Mouse (Mus musculus): ENCODE data around the gene Zfp280b. TPM values are rescaled to one million over a fixed set of nuclear protein-coding genes. Genes with fewer than 3 reads are reported as not detected.

The Zfp280b gene
- polyA plus RNA-seq, 1 experiment from 2014 or later: 22.0 TPM

GRCm38 (mm10) chr10:76035277-76035676, 2.8 kb downstream of the Zfp280b start:
- Histone ChIP-seq H3K9me3 (replicated peaks; ENCODE audit: control insufficient read depth, low read length) (no peaks in the 10 kb centered on the region), H3K4me1 (ENCODE audit: control insufficient read depth, insufficient read depth, low read length) (0 out of 2 replicates have a peak, but pooled peaks cover 4% of the 10 kb centered on the region), H3K27me3 (ENCODE audit: control insufficient read depth, insufficient read depth, low read length) (no peaks in the 10 kb centered on the region), H3K27ac (ENCODE audit: low read depth, low read length) (no peak overlapping the region), H3K4me2 (no peak overlapping the region), H3K4me3 (ENCODE audit: low read depth, low read length) (no peak overlapping the region), H3K36me3 (ENCODE audit: control insufficient read depth, insufficient read depth, low read length) (peaks cover 30% of the 10 kb centered on the region), H3K9ac (ENCODE audit: low read depth, low read length) (no peak overlapping the region)
- no peak for ATAC-seq (replicated peaks; ENCODE audit: insufficient number of reproducible peaks, low FRiP score, low TSS enrichment)

GRCm38 (mm10) chr10:76036962-76037361, 4.5 kb downstream of the Zfp280b start:
- no peaks in the 10 kb centered on the region for H3K9me3 ChIP-seq (replicated peaks; ENCODE audit: control insufficient read depth, low read length)
- H3K4me2 ChIP-seq: no peak overlapping the region
- no peak for ATAC-seq (replicated peaks; ENCODE audit: insufficient number of reproducible peaks, low FRiP score, low TSS enrichment)
- no peak overlapping the region for H3K9ac ChIP-seq (ENCODE audit: low read depth, low read length)
- no peak overlapping the region for H3K27ac ChIP-seq (ENCODE audit: low read depth, low read length)
- 89% methylated on average over 5 of the region's 5 CpGs for WGBS (ENCODE audit: insufficient replicate concordance)
- H3K27me3 ChIP-seq (ENCODE audit: control insufficient read depth, insufficient read depth, low read length): no peaks in the 10 kb centered on the region
- H3K4me3 ChIP-seq (ENCODE audit: low read depth, low read length): no peak overlapping the region
- H3K36me3 ChIP-seq (ENCODE audit: control insufficient read depth, insufficient read depth, low read length): peaks cover 32% of the 10 kb centered on the region
- H3K4me1 ChIP-seq (ENCODE audit: control insufficient read depth, insufficient read depth, low read length): 0 out of 2 replicates have a peak, but pooled peaks cover 4% of the 10 kb centered on the region

- Histone ChIP-seq H3K27me3 (ENCODE audit: control insufficient read depth, insufficient read depth, low read length) (no peaks in the 10 kb centered on the region), H3K4me3 (ENCODE audit: low read depth, low read length) (no peak overlapping the region), H3K27ac (ENCODE audit: low read depth, low read length) (no peak overlapping the region), H3K9me3 (replicated peaks; ENCODE audit: control insufficient read depth, low read length) (no peaks in the 10 kb centered on the region), H3K4me2 (no peak overlapping the region), H3K9ac (ENCODE audit: low read depth, low read length) (no peak overlapping the region), H3K4me1 (ENCODE audit: control insufficient read depth, insufficient read depth, low read length) (peaks cover 10% of the 10 kb centered on the region), H3K36me3 (ENCODE audit: control insufficient read depth, insufficient read depth, low read length) (peaks cover 4% of the 10 kb centered on the region)
- ATAC-seq (replicated peaks; ENCODE audit: insufficient number of reproducible peaks, low FRiP score, low TSS enrichment): no peak
- WGBS (ENCODE audit: insufficient replicate concordance): 48% methylated on average over 5 of the region's 5 CpGs
Observed at GRCm38 (mm10) chr10:76045343-76045742, 12.9 kb downstream of the Zfp280b start.

- no peak overlapping the region for H3K4me2 ChIP-seq
- no peak overlapping the region for H3K9ac ChIP-seq (ENCODE audit: low read depth, low read length)
- 5% methylated on average over 1 of the region's 1 CpGs for WGBS (ENCODE audit: insufficient replicate concordance)
- H3K4me3 ChIP-seq (ENCODE audit: low read depth, low read length): no peak overlapping the region
- H3K36me3 ChIP-seq (ENCODE audit: control insufficient read depth, insufficient read depth, low read length): peaks cover 2% of the 10 kb centered on the region; the same call in 1 of the 2 replicates
- no peak for ATAC-seq (replicated peaks; ENCODE audit: insufficient number of reproducible peaks, low FRiP score, low TSS enrichment)
- no peaks in the 10 kb centered on the region for H3K27me3 ChIP-seq (ENCODE audit: control insufficient read depth, insufficient read depth, low read length)
- H3K9me3 ChIP-seq (replicated peaks; ENCODE audit: control insufficient read depth, low read length): no peaks in the 10 kb centered on the region
- peaks cover 10% of the 10 kb centered on the region for H3K4me1 ChIP-seq (ENCODE audit: control insufficient read depth, insufficient read depth, low read length)
- H3K27ac ChIP-seq (ENCODE audit: low read depth, low read length): no peak overlapping the region
Observed at GRCm38 (mm10) chr10:76046754-76047153, 14.3 kb downstream of the Zfp280b start.

- Histone ChIP-seq H3K4me1 (ENCODE audit: control insufficient read depth, insufficient read depth, low read length) (peaks cover 10% of the 10 kb centered on the region), H3K27ac (ENCODE audit: low read depth, low read length) (no peak overlapping the region), H3K9ac (ENCODE audit: low read depth, low read length) (no peak overlapping the region), H3K4me3 (ENCODE audit: low read depth, low read length) (no peak overlapping the region), H3K4me2 (no peak overlapping the region), H3K9me3 (replicated peaks; ENCODE audit: control insufficient read depth, low read length) (no peaks in the 10 kb centered on the region), H3K27me3 (ENCODE audit: control insufficient read depth, insufficient read depth, low read length) (no peaks in the 10 kb centered on the region), H3K36me3 (ENCODE audit: control insufficient read depth, insufficient read depth, low read length) (peaks cover 2% of the 10 kb centered on the region; the same call in 1 of the 2 replicates)
- ATAC-seq (replicated peaks; ENCODE audit: insufficient number of reproducible peaks, low FRiP score, low TSS enrichment): no peak
- 29% methylated on average over 5 of the region's 5 CpGs for WGBS (ENCODE audit: insufficient replicate concordance)
Observed at GRCm38 (mm10) chr10:76047182-76047869, 14.9 kb downstream of the Zfp280b start.

GRCm38 (mm10) chr10:76048967-76049366, 16.5 kb downstream of the Zfp280b start:
- Histone ChIP-seq H3K36me3 (ENCODE audit: control insufficient read depth, insufficient read depth, low read length) (no peaks in the 10 kb centered on the region; the same call in 1 of the 2 replicates), H3K4me1 (ENCODE audit: control insufficient read depth, insufficient read depth, low read length) (peaks cover 10% of the 10 kb centered on the region), H3K4me3 (ENCODE audit: low read depth, low read length) (no peak overlapping the region), H3K9ac (ENCODE audit: low read depth, low read length) (no peak overlapping the region), H3K4me2 (no peak overlapping the region), H3K27ac (ENCODE audit: low read depth, low read length) (no peak overlapping the region), H3K9me3 (replicated peaks; ENCODE audit: control insufficient read depth, low read length) (no peaks in the 10 kb centered on the region), H3K27me3 (ENCODE audit: control insufficient read depth, insufficient read depth, low read length) (no peaks in the 10 kb centered on the region)
- ATAC-seq (replicated peaks; ENCODE audit: insufficient number of reproducible peaks, low FRiP score, low TSS enrichment): no peak
- WGBS (ENCODE audit: insufficient replicate concordance): 41% methylated on average over 6 of the region's 6 CpGs

GRCm38 (mm10) chr10:76051860-76052259, 19.4 kb downstream of the Zfp280b start:
- WGBS (ENCODE audit: insufficient replicate concordance): 76% methylated on average over 11 of the region's 11 CpGs
- ATAC-seq (replicated peaks; ENCODE audit: insufficient number of reproducible peaks, low FRiP score, low TSS enrichment): no peak
- peaks cover 6% of the 10 kb centered on the region for H3K4me1 ChIP-seq (ENCODE audit: control insufficient read depth, insufficient read depth, low read length)
- no peaks in the 10 kb centered on the region for H3K27me3 ChIP-seq (ENCODE audit: control insufficient read depth, insufficient read depth, low read length)
- no peak overlapping the region for H3K9ac ChIP-seq (ENCODE audit: low read depth, low read length)
- no peak overlapping the region for H3K4me2 ChIP-seq
- no peaks in the 10 kb centered on the region for H3K9me3 ChIP-seq (replicated peaks; ENCODE audit: control insufficient read depth, low read length)
- H3K4me3 ChIP-seq (ENCODE audit: low read depth, low read length): no peak overlapping the region
- no peaks in the 10 kb centered on the region for H3K36me3 ChIP-seq (ENCODE audit: control insufficient read depth, insufficient read depth, low read length)
- H3K27ac ChIP-seq (ENCODE audit: low read depth, low read length): no peak overlapping the region

- Histone ChIP-seq H3K9ac (ENCODE audit: low read depth, low read length) (no peak overlapping the region), H3K36me3 (ENCODE audit: control insufficient read depth, insufficient read depth, low read length) (no peaks in the 10 kb centered on the region), H3K27ac (ENCODE audit: low read depth, low read length) (no peak overlapping the region), H3K9me3 (replicated peaks; ENCODE audit: control insufficient read depth, low read length) (no peaks in the 10 kb centered on the region), H3K4me1 (ENCODE audit: control insufficient read depth, insufficient read depth, low read length) (no peaks in the 10 kb centered on the region), H3K27me3 (ENCODE audit: control insufficient read depth, insufficient read depth, low read length) (no peaks in the 10 kb centered on the region), H3K4me3 (ENCODE audit: low read depth, low read length) (no peak overlapping the region), H3K4me2 (no peak overlapping the region)
- 81% methylated on average over 5 of the region's 5 CpGs for WGBS (ENCODE audit: insufficient replicate concordance)
- ATAC-seq (replicated peaks; ENCODE audit: insufficient number of reproducible peaks, low FRiP score, low TSS enrichment): no peak
Observed at GRCm38 (mm10) chr10:76062439-76062838, 30.0 kb downstream of the Zfp280b start.

All from heart, embryonic 11.5 days (tissue).